Mouse (Mus musculus): ENCODE results near the gene Morn4. TPM values are rescaled to one million over a fixed set of nuclear protein-coding genes. Genes with fewer than 3 reads are reported as not detected.

Morn4 gene
- polyA plus RNA-seq, 1 experiment from 2014 or later, result 98.9 TPM

DNA sequence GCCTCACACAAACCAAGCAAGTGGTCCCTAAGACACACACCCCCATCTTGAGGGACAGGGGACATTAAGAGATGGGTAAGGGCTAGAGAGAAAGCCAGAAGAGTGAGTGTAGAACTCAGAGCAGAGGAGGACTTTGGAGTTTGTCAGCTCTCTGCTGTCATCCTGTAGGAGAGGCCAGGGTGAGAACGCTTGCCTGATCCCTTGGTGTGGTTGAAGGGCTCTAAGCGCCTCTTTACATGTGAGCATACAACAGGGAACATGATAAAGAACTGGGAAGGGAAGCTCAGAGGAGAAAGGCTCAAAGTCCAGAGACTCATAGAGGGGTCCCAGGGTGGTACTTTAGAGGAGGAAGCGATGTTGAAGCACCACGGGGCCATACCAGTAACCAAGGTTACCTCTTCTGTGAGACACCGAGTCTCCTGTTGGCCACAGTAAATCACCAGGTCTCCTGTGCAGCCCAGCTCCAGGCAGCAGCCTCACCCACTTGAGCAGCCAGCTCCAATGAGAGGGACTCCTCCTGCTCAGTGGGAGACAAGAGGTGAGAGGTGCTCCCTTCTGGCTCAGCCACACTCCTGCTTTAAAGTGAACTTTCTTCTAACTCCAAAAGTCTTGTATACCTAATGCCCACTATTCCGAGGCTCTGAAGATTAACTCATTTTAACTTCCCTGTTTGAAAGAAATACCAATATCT is 29.3 kb downstream of the Morn4 start:
- H3K4me3 ChIP-seq, result no peak overlapping the region
- H3K27ac ChIP-seq, result no peak overlapping the region
- no peak for ATAC-seq (ENCODE audit: low FRiP score, low read depth)
- H3K4me2 ChIP-seq (replicated peaks), result no peak overlapping the region
- no peaks in the 10 kb centered on the region for H3K27me3 ChIP-seq (replicated peaks)
- H3K9ac ChIP-seq, result no peak overlapping the region
- no peaks in the 10 kb centered on the region for H3K4me1 ChIP-seq
- 83% methylated on average over 6 of the region's 6 CpGs for WGBS
- H3K36me3 ChIP-seq, result no peaks in the 10 kb centered on the region
- H3K9me3 ChIP-seq, result no peaks in the 10 kb centered on the region

DNA sequence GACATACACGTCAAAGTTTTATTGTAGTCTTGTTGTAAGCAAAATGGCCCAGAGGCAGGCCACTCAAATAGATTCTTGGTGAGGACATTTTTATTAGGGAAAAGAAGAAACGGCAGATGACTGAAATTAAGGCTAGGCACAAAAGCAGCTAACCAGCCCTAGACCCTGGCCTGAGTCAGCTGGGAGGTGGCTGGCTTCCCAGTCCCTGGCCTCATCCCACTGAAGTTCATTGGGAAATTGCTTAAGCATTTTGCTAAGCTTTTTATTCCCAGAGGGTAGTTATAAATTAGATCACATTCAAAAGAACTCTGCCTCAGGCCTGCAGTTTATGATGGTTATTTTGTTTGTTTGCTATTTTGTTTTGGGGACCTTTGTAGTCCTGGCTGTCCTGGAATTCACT is 30.3 kb downstream of the Morn4 start:
- Histone ChIP-seq H3K4me1 (no peaks in the 10 kb centered on the region), H3K4me2 (replicated peaks) (no peak overlapping the region), H3K4me3 (no peak overlapping the region), H3K27me3 (replicated peaks) (no peaks in the 10 kb centered on the region), H3K9ac (no peak overlapping the region), H3K9me3 (no peaks in the 10 kb centered on the region), H3K27ac (no peak overlapping the region), H3K36me3 (no peaks in the 10 kb centered on the region)
- no peak for ATAC-seq (ENCODE audit: low FRiP score, low read depth)
- 71% methylated on average over 2 of the region's 2 CpGs for WGBS

DNA sequence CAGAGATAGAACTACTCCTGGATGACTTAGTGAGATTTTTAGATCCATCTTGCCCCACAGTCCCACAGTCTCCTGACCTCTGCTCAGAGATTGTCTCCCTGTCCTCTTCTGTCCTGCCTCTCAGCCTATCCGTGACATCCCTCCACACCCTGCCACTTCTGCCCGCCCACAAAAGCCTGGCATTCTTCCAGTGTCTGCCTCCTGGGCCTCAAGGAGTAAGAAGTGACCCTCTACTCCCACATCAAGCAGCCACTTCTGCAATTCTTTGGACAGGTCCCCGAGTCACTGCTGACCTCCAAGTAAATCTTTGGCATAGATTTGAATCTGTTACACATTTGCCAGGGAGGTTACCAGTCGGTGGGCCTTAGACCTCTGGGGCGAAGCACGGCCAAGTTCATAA is 31.9 kb downstream of the Morn4 start:
- Histone ChIP-seq H3K27me3 (replicated peaks) (no peaks in the 10 kb centered on the region), H3K9me3 (no peaks in the 10 kb centered on the region), H3K9ac (no peak overlapping the region), H3K4me1 (no peaks in the 10 kb centered on the region), H3K4me2 (replicated peaks) (no peak overlapping the region), H3K27ac (no peak overlapping the region), H3K4me3 (no peak overlapping the region), H3K36me3 (no peaks in the 10 kb centered on the region)
- 87% methylated on average over 6 of the region's 6 CpGs for WGBS
- ATAC-seq (ENCODE audit: low FRiP score, low read depth), result no peak

GRCm38 (mm10) chr19:42051948-42052347 is 34.2 kb downstream of the Morn4 start, which contains the start of gene 4933411K16Rik:
Gene 4933411K16Rik (plus strand): TSS chr19:42052248.
- ATAC-seq (ENCODE audit: low FRiP score, low read depth), result no peak
- H3K27ac ChIP-seq, result no peak within 1 kb of the TSS
- H3K9me3 ChIP-seq, result no peaks in the 10 kb centered on the region
- H3K27me3 ChIP-seq (replicated peaks), result no peaks in the 10 kb centered on the region
- 78% methylated on average over 4 of the region's 4 CpGs for WGBS
- no peaks in the 10 kb centered on the region for H3K36me3 ChIP-seq
- no peak within 1 kb of the TSS for H3K9ac ChIP-seq
- H3K4me1 ChIP-seq, result no peaks in the 10 kb centered on the region
- no peak within 1 kb of the TSS for H3K4me2 ChIP-seq (replicated peaks)
- H3K4me3 ChIP-seq, result no peak within 1 kb of the TSS

- 84% methylated on average over 3 of the region's 3 CpGs for WGBS
- no peaks in the 10 kb centered on the region for H3K4me1 ChIP-seq
Measured at GRCm38 (mm10) chr19:42051351-42051750, 34.8 kb downstream of the Morn4 start.

GRCm38 (mm10) chr19:42050251-42050650 is 35.9 kb downstream of the Morn4 start:
- ATAC-seq (ENCODE audit: low FRiP score, low read depth), result no peak
- Histone ChIP-seq H3K9ac (no peak overlapping the region), H3K4me3 (no peak overlapping the region)

More at GRCm38 (mm10) chr19:42051351-42051750, 34.8 kb downstream of the Morn4 start:
- H3K4me3 ChIP-seq, result no peak overlapping the region
- H3K27me3 ChIP-seq (replicated peaks), result no peaks in the 10 kb centered on the region
- no peak overlapping the region for H3K9ac ChIP-seq
- H3K4me2 ChIP-seq (replicated peaks), result no peak overlapping the region
- H3K36me3 ChIP-seq, result no peaks in the 10 kb centered on the region
- no peak for ATAC-seq (ENCODE audit: low FRiP score, low read depth)
- H3K9me3 ChIP-seq, result no peaks in the 10 kb centered on the region
- H3K27ac ChIP-seq, result no peak overlapping the region

DNA sequence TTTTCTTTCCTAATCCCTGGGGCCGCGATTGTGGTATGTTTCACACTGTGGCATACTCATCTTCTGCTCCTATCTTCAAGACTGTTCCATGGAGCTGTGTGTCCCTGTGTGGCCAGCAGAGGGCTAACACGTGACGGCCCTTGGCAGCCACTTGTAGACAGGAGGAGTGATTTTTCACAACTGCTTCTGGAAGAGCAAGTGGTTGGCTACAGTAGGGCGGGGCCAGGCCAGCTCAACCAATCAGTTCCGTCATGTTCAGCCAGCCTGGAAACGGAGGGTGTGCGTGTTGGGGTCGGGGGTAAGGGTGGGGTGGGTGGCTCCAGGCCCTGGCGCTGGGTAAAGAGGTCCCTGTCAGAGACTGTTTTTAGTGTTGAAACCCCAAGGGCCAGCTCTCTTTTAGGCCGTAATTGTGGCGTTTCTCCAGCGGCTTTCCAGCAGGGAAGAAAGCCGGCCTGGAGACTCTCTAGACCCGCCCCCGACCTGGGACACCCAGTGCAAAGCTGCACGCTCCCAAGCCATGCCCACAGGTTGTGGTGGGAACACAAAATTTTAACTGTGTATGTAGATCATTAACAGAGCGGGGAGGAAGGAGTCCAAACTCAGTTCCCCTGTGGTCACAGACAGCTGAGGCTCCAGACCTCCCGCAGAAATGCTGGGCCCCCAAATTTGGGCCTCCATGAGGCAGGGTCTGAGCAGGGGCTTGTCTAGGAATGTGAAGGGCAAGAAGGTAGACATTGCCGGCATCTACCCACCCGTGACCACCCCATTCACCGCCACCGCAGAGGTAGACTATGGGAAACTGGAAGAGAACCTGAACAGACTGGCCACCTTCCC is 40.7 kb downstream of the Morn4 start, which contains the start of gene Hoga1:
Hoga1 (plus strand) TSS at position 342 of the 834 bp plus-strand sequence.
- Histone ChIP-seq H3K9ac (no peak within 1 kb of the TSS), H3K4me2 (replicated peaks) (peak within 1 kb of the TSS; percentile 54), H3K27ac (no peak within 1 kb of the TSS), H3K4me1 (no peaks in the 10 kb centered on the region), H3K36me3 (no peaks in the 10 kb centered on the region), H3K4me3 (peak within 1 kb of the TSS; percentile 24), H3K27me3 (replicated peaks) (peaks cover 2% of the 10 kb centered on the region; the same call in 1 of the 2 replicates), H3K9me3 (no peaks in the 10 kb centered on the region)
- ATAC-seq (ENCODE audit: low FRiP score, low read depth), result peak; percentile 76
- WGBS, result 24% methylated on average over 23 of the region's 23 CpGs

More at GRCm38 (mm10) chr19:42050251-42050650, 35.9 kb downstream of the Morn4 start:
- 82% methylated on average over 1 of the region's 1 CpGs for WGBS
- no peak overlapping the region for H3K4me2 ChIP-seq (replicated peaks)
- no peaks in the 10 kb centered on the region for H3K36me3 ChIP-seq
- no peaks in the 10 kb centered on the region for H3K4me1 ChIP-seq
- H3K27me3 ChIP-seq (replicated peaks), result no peaks in the 10 kb centered on the region
- no peak overlapping the region for H3K27ac ChIP-seq
- H3K9me3 ChIP-seq, result no peaks in the 10 kb centered on the region

GRCm38 (mm10) chr19:42043988-42044387 is 42.2 kb downstream of the Morn4 start:
- WGBS, result 93% methylated on average over 6 of the region's 6 CpGs
- ATAC-seq (ENCODE audit: low FRiP score, low read depth), result no peak

GRCm38 (mm10) chr19:42038310-42038709 is 47.8 kb downstream of the Morn4 start:
- 93% methylated on average over 12 of the region's 12 CpGs for WGBS
- no peaks in the 10 kb centered on the region for H3K9me3 ChIP-seq

More at GRCm38 (mm10) chr19:42043988-42044387, 42.2 kb downstream of the Morn4 start:
- Histone ChIP-seq H3K36me3 (no peaks in the 10 kb centered on the region), H3K9ac (no peak overlapping the region), H3K27ac (no peak overlapping the region), H3K4me3 (no peak overlapping the region), H3K9me3 (no peaks in the 10 kb centered on the region), H3K4me2 (replicated peaks) (no peak overlapping the region), H3K27me3 (replicated peaks) (peaks cover 5% of the 10 kb centered on the region), H3K4me1 (no peaks in the 10 kb centered on the region)

DNA sequence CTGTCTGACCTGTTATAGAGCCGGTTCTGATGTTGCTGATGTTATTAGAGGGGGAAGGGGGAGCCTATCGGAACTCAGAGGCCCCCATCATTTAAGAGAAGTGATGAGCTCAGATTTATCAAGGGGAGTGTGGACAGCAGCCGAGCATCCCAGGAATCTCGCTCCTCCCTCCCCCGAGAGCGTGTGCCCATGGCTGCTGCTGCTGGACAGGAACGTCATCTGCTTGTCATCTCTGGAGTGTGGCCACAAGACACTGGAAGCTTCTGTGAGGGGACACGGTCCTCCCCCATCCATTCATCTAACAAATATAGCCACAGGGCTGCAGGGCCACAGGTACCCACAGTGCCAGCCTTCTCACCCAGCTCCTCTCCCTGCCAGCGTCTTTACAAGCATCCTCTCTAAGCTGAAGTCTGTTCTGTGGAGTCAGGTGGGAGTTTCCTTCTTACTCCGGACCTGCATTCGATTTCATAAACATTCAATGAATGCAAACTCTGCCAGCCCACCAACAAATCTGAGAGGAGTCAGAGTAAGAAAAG is 48.9 kb downstream of the Morn4 start:
- Histone ChIP-seq H3K27ac (no peak overlapping the region), H3K4me1 (0 out of 2 replicates have a peak, but pooled peaks cover 16% of the 10 kb centered on the region), H3K4me3 (no peak overlapping the region), H3K9ac (no peak overlapping the region), H3K4me2 (replicated peaks) (no peak overlapping the region), H3K27me3 (replicated peaks) (peaks cover 5% of the 10 kb centered on the region), H3K9me3 (no peaks in the 10 kb centered on the region), H3K36me3 (peaks cover 7% of the 10 kb centered on the region; the same call in 1 of the 2 replicates)
- ATAC-seq (ENCODE audit: low FRiP score, low read depth), result no peak
- WGBS, result 83% methylated on average over 11 of the region's 11 CpGs

More at GRCm38 (mm10) chr19:42038310-42038709, 47.8 kb downstream of the Morn4 start:
- H3K4me3 ChIP-seq, result no peak overlapping the region
- 0 out of 2 replicates have a peak, but pooled peaks cover 16% of the 10 kb centered on the region for H3K4me1 ChIP-seq
- H3K9ac ChIP-seq, result no peak overlapping the region
- peaks cover 7% of the 10 kb centered on the region; the same call in 1 of the 2 replicates for H3K36me3 ChIP-seq
- H3K4me2 ChIP-seq (replicated peaks), result no peak overlapping the region
- H3K27me3 ChIP-seq (replicated peaks), result peaks cover 5% of the 10 kb centered on the region
- no peak for ATAC-seq (ENCODE audit: low FRiP score, low read depth)
- H3K27ac ChIP-seq, result no peak overlapping the region

DNA sequence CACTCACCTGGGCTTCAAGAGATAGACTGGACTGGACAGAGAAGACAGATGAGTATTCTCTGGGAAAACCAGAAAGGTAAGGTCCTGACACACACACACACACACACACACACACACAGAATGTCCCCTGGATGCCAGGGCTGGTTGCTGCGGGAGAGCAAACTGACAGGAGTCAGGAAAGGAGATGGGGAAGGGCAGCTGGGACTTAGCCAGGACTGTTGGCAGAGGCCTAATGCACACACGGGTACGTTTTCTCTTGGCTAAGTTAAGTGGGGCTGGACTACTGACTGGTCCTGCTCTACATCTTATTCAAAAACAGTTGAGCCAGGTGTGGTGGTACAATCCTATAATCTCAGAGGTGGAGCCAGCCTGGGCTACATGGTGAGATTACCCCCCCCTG is 49.8 kb downstream of the Morn4 start:
- Histone ChIP-seq H3K4me2 (replicated peaks) (no peak overlapping the region), H3K9ac (no peak overlapping the region), H3K27me3 (replicated peaks) (peaks cover 5% of the 10 kb centered on the region), H3K4me3 (no peak overlapping the region), H3K27ac (no peak overlapping the region), H3K9me3 (no peaks in the 10 kb centered on the region), H3K4me1 (0 out of 2 replicates have a peak, but pooled peaks cover 16% of the 10 kb centered on the region), H3K36me3 (peaks cover 7% of the 10 kb centered on the region; the same call in 1 of the 2 replicates)
- WGBS, result 80% methylated on average over 3 of the region's 3 CpGs
- ATAC-seq (ENCODE audit: low FRiP score, low read depth), result no peak

Data from neural tube, embryonic 12.5 days (tissue).